In the genomic region with DNA sequence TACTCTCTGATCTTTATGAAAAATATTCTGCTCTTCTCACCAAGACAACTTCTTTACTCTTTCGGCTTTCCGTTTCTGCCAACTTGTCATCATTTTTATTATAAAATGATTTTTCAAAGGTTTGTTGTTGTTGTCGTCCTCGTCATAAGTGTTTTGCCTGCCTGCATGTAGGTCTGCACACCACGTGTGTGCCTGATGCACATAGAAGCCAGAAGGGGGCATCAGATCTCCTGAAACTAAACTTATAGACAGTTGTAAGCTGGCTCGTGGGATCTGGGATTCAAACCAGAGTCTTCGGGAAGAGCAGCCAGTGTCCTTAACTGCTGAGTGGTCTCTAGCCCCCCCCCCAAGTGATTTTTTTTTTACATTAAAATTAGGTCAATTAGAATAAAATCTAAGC, we compare ENCODE assay signal across 19 mouse cellular contexts. TPM values are rescaled to one million over a fixed set of nuclear protein-coding genes. Genes with fewer than 3 reads are reported as not detected.
A peak's percentile ranks its signal among the peaks of the same experiment; 100 is the strongest.
DNase-seq lines count a peak whose midpoint lies in the region; ATAC-seq and TF ChIP-seq lines count a peak whose summit lies in the region.
"Had no signal": no experiment of that assay in that cellular context is flagged by ENCODE, and none has a peak within 500 bp of the region (broad histone marks: within the 10 kb centered on the region; RNA-seq: fewer than 3 reads in every experiment).

No protein-coding gene starts in this region.

- TF ChIP-seq EP300 in stomach, postnatal 0 days (optimal IDR thresholded peaks at IDR 0.05): no peak

- no peak overlapping the region for H3K9ac ChIP-seq in intestine, postnatal 0 days (ENCODE audit: low read depth, low read length)
- H3K9ac ChIP-seq in intestine, embryonic 15.5 days: no peak overlapping the region
- no peak overlapping the region for H3K9ac ChIP-seq in stomach, postnatal 0 days (ENCODE audit: low read length)
- H3K9ac ChIP-seq: heart, embryonic 13.5 days; midbrain, embryonic 15.5 days; stomach, embryonic 15.5 days had no signal

- no peaks in the 10 kb centered on the region for H3K36me3 ChIP-seq in intestine, postnatal 0 days (ENCODE audit: control insufficient read depth, insufficient read depth)
- no peaks in the 10 kb centered on the region for H3K36me3 ChIP-seq in intestine, embryonic 15.5 days
- H3K36me3 ChIP-seq in stomach, postnatal 0 days (ENCODE audit: control insufficient read depth, insufficient read depth, low read length): no peaks in the 10 kb centered on the region
- H3K36me3 ChIP-seq: G1E; heart, embryonic 13.5 days; midbrain, embryonic 15.5 days; stomach, embryonic 15.5 days had no signal

- no peak overlapping the region for H3K4me3 ChIP-seq in intestine, postnatal 0 days (ENCODE audit: low read depth, low read length)
- no peak overlapping the region for H3K4me3 ChIP-seq in intestine, embryonic 15.5 days (replicated peaks)
- no peak overlapping the region for H3K4me3 ChIP-seq in stomach, postnatal 0 days (ENCODE audit: low read depth, low read length)
- H3K4me3 ChIP-seq: heart, embryonic 13.5 days; midbrain, embryonic 15.5 days; stomach, embryonic 15.5 days had no signal

- 0 out of 2 replicates have a peak, but pooled peaks cover 4% of the 10 kb centered on the region for H3K4me1 ChIP-seq in intestine, postnatal 0 days (replicated peaks; ENCODE audit: control insufficient read depth, insufficient read depth, low read length)
- H3K4me1 ChIP-seq in intestine, embryonic 15.5 days (replicated peaks): no peaks in the 10 kb centered on the region
- peaks cover 2% of the 10 kb centered on the region; the same call in 1 of the 2 replicates for H3K4me1 ChIP-seq in stomach, postnatal 0 days (replicated peaks; ENCODE audit: control insufficient read depth, insufficient read depth)
- H3K4me1 ChIP-seq: midbrain, embryonic 15.5 days; stomach, embryonic 15.5 days had no signal

- ATAC-seq in intestine, postnatal 0 days: no peak
- ATAC-seq in intestine, embryonic 15.5 days: no peak
- no peak for ATAC-seq in stomach, postnatal 0 days (ENCODE audit: low FRiP score, low TSS enrichment)
- ATAC-seq: midbrain, embryonic 15.5 days had no signal

- peak; percentile 57 for TF ChIP-seq CTCF in intestine, postnatal 0 days (IDR thresholded peaks at IDR 0.05; ENCODE audit: low read depth)
- peak; percentile 48 for TF ChIP-seq CTCF in stomach, postnatal 0 days (IDR thresholded peaks at IDR 0.05; ENCODE audit: low read depth)

- no peaks in the 10 kb centered on the region for H3K9me3 ChIP-seq in intestine, postnatal 0 days (ENCODE audit: control insufficient read depth)
- H3K9me3 ChIP-seq in intestine, embryonic 15.5 days: no peaks in the 10 kb centered on the region
- H3K9me3 ChIP-seq in stomach, postnatal 0 days (ENCODE audit: control insufficient read depth, low read length): no peaks in the 10 kb centered on the region
- H3K9me3 ChIP-seq: G1E; heart, embryonic 13.5 days; midbrain, embryonic 15.5 days; stomach, embryonic 15.5 days had no signal

- no peak overlapping the region for H3K4me2 ChIP-seq in intestine, postnatal 0 days (replicated peaks; ENCODE audit: low read depth)
- H3K4me2 ChIP-seq in intestine, embryonic 15.5 days (replicated peaks): no peak overlapping the region
- H3K4me2 ChIP-seq in stomach, postnatal 0 days (replicated peaks; ENCODE audit: low read depth): no peak overlapping the region
- H3K4me2 ChIP-seq: heart, embryonic 13.5 days; midbrain, embryonic 15.5 days; stomach, embryonic 15.5 days had no signal

- no peaks in the 10 kb centered on the region for H3K27me3 ChIP-seq in intestine, postnatal 0 days (replicated peaks; ENCODE audit: control insufficient read depth, insufficient read depth, low read length)
- no peaks in the 10 kb centered on the region for H3K27me3 ChIP-seq in intestine, embryonic 15.5 days (replicated peaks)
- H3K27me3 ChIP-seq in stomach, postnatal 0 days (ENCODE audit: control insufficient read depth, insufficient read depth, low read length): no peaks in the 10 kb centered on the region
- H3K27me3 ChIP-seq: heart, embryonic 13.5 days; midbrain, embryonic 15.5 days; stomach, embryonic 15.5 days had no signal

- WGBS in intestine, postnatal 0 days: 84% methylated on average over 7 of the region's 7 CpGs
- WGBS in intestine, embryonic 15.5 days: 79% methylated on average over 7 of the region's 7 CpGs
- WGBS in stomach, postnatal 0 days: 79% methylated on average over 7 of the region's 7 CpGs

- peak; percentile 52 for DNase-seq in lung, postnatal 36 days
- no peak for DNase-seq in lung, postnatal 10 days
- peak; percentile 76 for DNase-seq in R1 (ENCODE audit: low read depth, low spot score)
- DNase-seq in stomach, postnatal 0 days (ENCODE audit: low spot score): no peak
- DNase-seq in cerebellum, postnatal 4 days (ENCODE audit: low spot score in 2 of 2): no peak
- no peak for DNase-seq in right cerebral cortex, postnatal 4 days
- DNase-seq: cerebellum, adult 8-10 months; gastrocnemius, postnatal 14 days; kidney, adult 8-10 months; layer of hippocampus, adult 9-11 months; left cerebral cortex, postnatal 4 days; lung, adult 18-20 months; thymus, postnatal 25 days had no signal

- no peak overlapping the region for H3K27ac ChIP-seq in intestine, postnatal 0 days (ENCODE audit: low read depth, low read length)
- no peak overlapping the region for H3K27ac ChIP-seq in intestine, embryonic 15.5 days
- no peak overlapping the region for H3K27ac ChIP-seq in stomach, postnatal 0 days (replicated peaks)
- H3K27ac ChIP-seq: heart, embryonic 13.5 days; midbrain, embryonic 15.5 days; stomach, embryonic 15.5 days had no signal

RNA-seq across cellular contexts. Expression of gene Tmed10, which starts 6.3 kb away (rescaled TPM):
- 328 TPM in 2 replicates for polyA plus RNA-seq in intestine, postnatal 0 days (2015; fragmentation: Nextera tagmentation; extraction: Ambion mirVana)
- polyA plus RNA-seq in intestine, embryonic 15.5 days (2015; fragmentation: Nextera tagmentation; extraction: Ambion mirVana): 343 and 345 TPM in 2 replicates
- polyA plus RNA-seq in stomach, postnatal 0 days (2015; fragmentation: Nextera tagmentation; extraction: Ambion mirVana): 351 and 370 TPM in 2 replicates

RNA-seq across cellular contexts. Expression of gene Nek9, which starts 41.8 kb away (rescaled TPM):
- 10.2 and 10.3 TPM in 2 replicates for polyA plus RNA-seq in intestine, postnatal 0 days (2015; fragmentation: Nextera tagmentation; extraction: Ambion mirVana)
- 16.2 and 16.7 TPM in 2 replicates for polyA plus RNA-seq in intestine, embryonic 15.5 days (2015; fragmentation: Nextera tagmentation; extraction: Ambion mirVana)
- 7.2 and 8.1 TPM in 2 replicates for polyA plus RNA-seq in stomach, postnatal 0 days (2015; fragmentation: Nextera tagmentation; extraction: Ambion mirVana)

Comparison
In these comparisons a context has a peak if more than half of its experiments do, and no peak if none do; other contexts are left out.
1. DNase-seq: peak in lung, postnatal 36 days (single experiment) and R1 (single experiment); none in lung, postnatal 10 days (single experiment), stomach, postnatal 0 days (single experiment), cerebellum, postnatal 4 days (0 of 2) and right cerebral cortex, postnatal 4 days (single experiment).